Mouse (Mus musculus) neural tube, embryonic 12.5 days (tissue): ENCODE measurements around the gene Atxn2. TPM values are rescaled to one million over a fixed set of nuclear protein-coding genes. Genes with fewer than 3 reads are reported as not detected.

Source experiments
- ATAC-seq: fragments of 200-750 bp; cut with Nextera tagmentation; 2 replicates; pipeline ENCODE4 v1.8.0; 2017; ENCODE audit warnings: low read depth, mild to moderate bottlenecking, moderate TSS enrichment, moderate library complexity; ENCODE audit not compliant: low FRiP score
- H3K27ac ChIP-seq: fragments of 300-500 bp; sonication (generic); 2 replicates; pipeline ENCODE4 v1.5.1; 2016
- H3K27me3 ChIP-seq: fragments of 300-500 bp; sonication (generic); replicated peaks from 2 replicates; pipeline ENCODE4 v1.6.1; 2016; ENCODE audit warnings: mild to moderate bottlenecking
- H3K36me3 ChIP-seq: fragments of 300-500 bp; sonication (generic); 2 replicates; pipeline ENCODE4 v1.6.1; 2016; ENCODE audit warnings: mild to moderate bottlenecking
- H3K4me1 ChIP-seq: fragments of 300-500 bp; sonication (generic); 2 replicates; pipeline ENCODE4 v1.6.1; 2016
- H3K4me2 ChIP-seq: fragments of 300-500 bp; sonication (generic); replicated peaks from 2 replicates; pipeline ENCODE4 v1.6.1; 2016; ENCODE audit warnings: mild to moderate bottlenecking
- H3K4me3 ChIP-seq: fragments of 300-500 bp; sonication (generic); 2 replicates; pipeline ENCODE4 v1.5.1; 2016
- H3K9ac ChIP-seq: fragments of 300-500 bp; sonication (generic); 2 replicates; pipeline ENCODE4 v1.6.1; 2016; ENCODE audit warnings: mild to moderate bottlenecking
- H3K9me3 ChIP-seq: fragments of 300-500 bp; sonication (generic); 2 replicates; pipeline ENCODE4 v1.6.1; 2016; ENCODE audit warnings: mild to moderate bottlenecking
- WGBS: fragments of 180-500 bp; shearing (Covaris S2); methylation state at CpG from one replicate; pipeline ENCODE4 v1.1.7; 2016; 5-methylcytosine and 5-hydroxymethylcytosine counted together
- polyA plus RNA-seq: library from polyadenylated mRNA; unstranded; fragments of >200 nt; fragmentation: Nextera tagmentation; extraction: Ambion mirVana; gene quantifications from 2 replicates; pipeline ENCODE4 v1.2.1, GENCODE M21; 2016

Gene Atxn2
- polyA plus RNA-seq, 1 experiment from 2014 or later = 107 TPM

DNA sequence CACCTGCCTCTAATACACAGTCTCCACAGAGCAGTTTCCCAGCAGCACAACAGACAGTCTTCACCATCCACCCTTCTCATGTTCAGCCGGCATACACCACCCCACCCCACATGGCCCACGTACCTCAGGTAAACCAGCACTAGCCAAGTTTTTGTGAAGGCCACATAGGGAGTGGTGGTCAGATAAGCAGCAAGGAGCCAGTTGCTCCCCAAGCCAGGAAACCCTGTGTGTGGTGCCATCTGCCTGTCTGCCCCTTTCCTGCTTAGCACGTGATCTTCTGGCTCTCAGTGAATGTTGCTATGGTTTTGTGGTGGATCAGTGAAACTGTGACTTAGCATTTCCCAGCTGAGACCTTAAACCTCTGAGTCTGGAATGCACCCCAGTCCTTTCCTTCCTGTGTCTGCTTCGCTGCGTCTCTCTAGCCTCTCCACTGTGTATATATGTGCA is 100.4 kb downstream of the Atxn2 start:
- 94% methylated on average over 5 of the region's 5 CpGs for WGBS
- Histone ChIP-seq H3K36me3 (peaks cover 63% of the 10 kb centered on the region), H3K27ac (no peak overlapping the region)

DNA sequence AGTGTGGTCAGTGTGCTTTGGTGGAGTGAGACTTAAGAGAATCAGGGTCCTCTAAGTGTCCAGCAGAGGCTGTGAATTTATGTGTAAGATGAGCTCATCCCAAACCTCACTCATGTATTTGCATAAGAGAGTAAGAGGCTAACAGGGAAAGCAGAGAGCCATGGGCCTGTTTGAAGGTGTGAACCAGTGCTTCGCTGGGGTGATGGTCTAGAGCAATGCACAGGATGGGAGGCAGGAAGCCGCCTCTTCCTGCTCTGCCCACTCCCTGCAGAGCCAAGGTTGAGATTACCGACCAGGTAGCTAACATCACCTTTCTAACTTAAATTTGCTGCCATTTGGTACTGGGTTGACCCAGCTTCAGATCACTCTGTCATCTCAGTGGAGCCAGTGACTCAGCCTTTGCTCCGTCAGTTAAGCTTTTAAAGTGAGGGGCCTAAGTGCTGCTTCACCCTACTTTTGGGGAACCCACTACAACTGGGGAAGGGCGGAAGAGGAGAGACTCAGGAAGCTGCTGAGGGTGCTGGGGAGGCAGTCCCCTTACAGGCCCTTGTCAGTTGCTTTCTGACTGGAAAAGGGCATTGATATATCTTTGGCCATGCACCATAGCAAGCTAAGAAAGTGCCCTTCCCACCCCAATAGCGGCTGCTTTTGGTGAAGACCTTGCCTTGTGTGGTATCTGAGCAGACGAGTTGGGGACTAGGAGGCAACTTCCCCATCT is 101.5 kb downstream of the Atxn2 start:
- Histone ChIP-seq H3K4me1 (no peaks in the 10 kb centered on the region), H3K27ac (no peak overlapping the region), H3K9me3 (no peaks in the 10 kb centered on the region), H3K9ac (no peak overlapping the region), H3K4me2 (no peak overlapping the region), H3K4me3 (no peak overlapping the region), H3K36me3 (peaks cover 74% of the 10 kb centered on the region), H3K27me3 (no peaks in the 10 kb centered on the region)
- no peak for ATAC-seq
- WGBS = 86% methylated on average over 7 of the region's 7 CpGs

More for the DNA sequence above, 100.4 kb downstream of the Atxn2 start:
- no peaks in the 10 kb centered on the region for H3K27me3 ChIP-seq
- no peak overlapping the region for H3K9ac ChIP-seq
- no peaks in the 10 kb centered on the region for H3K9me3 ChIP-seq
- no peak overlapping the region for H3K4me2 ChIP-seq
- no peak overlapping the region for H3K4me3 ChIP-seq
- no peak for ATAC-seq
- H3K4me1 ChIP-seq = no peaks in the 10 kb centered on the region

DNA sequence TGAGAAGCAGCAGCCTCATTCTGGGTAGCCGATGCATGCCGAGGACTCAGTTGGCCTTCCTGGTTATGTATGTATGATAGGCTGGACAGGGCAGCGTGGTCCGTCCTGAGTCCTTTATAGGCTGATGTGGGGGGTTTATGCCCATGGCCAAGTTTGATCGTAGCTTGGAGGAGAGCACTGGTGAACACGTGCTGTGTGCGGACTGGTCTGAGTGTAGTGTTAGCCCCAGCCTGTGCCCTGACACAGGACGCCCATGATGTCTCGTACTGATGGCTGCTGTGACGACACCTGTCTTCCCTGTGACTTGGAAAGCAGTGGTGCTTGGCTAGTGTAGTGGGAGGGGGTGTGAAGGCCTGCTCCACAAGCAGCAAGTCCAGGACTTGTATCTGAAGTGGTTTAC is 102.6 kb downstream of the Atxn2 start:
- no peak overlapping the region for H3K4me2 ChIP-seq
- no peaks in the 10 kb centered on the region for H3K4me1 ChIP-seq
- H3K36me3 ChIP-seq = peaks cover 85% of the 10 kb centered on the region
- no peaks in the 10 kb centered on the region for H3K27me3 ChIP-seq
- 94% methylated on average over 10 of the region's 10 CpGs for WGBS
- H3K27ac ChIP-seq = no peak overlapping the region
- no peak for ATAC-seq
- no peak overlapping the region for H3K9ac ChIP-seq
- H3K4me3 ChIP-seq = no peak overlapping the region
- no peaks in the 10 kb centered on the region for H3K9me3 ChIP-seq

DNA sequence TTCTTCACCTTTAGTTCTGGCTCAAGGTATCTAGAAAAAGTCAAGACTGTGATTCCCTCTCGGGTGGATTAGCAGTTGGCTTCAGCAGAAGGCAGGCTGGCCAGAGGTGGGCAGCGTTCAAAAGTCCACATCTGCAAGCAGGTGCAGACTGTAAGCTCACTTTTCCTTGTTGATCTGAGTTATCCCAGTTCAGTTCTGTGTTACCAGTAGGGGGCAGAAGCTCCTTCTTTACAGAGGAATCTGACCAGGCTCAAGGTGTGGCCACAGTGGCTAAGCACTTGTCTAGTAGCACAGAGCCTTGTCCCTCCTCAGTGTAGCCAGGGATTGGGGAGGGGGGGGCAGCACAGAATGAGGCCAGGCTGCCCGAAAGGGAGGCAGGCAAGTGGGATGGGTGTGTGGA is 103.9 kb downstream of the Atxn2 start:
- no peak for ATAC-seq
- no peaks in the 10 kb centered on the region for H3K4me1 ChIP-seq
- no peak overlapping the region for H3K27ac ChIP-seq
- no peak overlapping the region for H3K4me2 ChIP-seq
- H3K9ac ChIP-seq = no peak overlapping the region
- H3K36me3 ChIP-seq = peaks cover 92% of the 10 kb centered on the region
- WGBS = 67% methylated on average over 3 of the region's 3 CpGs
- no peaks in the 10 kb centered on the region for H3K27me3 ChIP-seq
- no peaks in the 10 kb centered on the region for H3K9me3 ChIP-seq
- H3K4me3 ChIP-seq = no peak overlapping the region

DNA sequence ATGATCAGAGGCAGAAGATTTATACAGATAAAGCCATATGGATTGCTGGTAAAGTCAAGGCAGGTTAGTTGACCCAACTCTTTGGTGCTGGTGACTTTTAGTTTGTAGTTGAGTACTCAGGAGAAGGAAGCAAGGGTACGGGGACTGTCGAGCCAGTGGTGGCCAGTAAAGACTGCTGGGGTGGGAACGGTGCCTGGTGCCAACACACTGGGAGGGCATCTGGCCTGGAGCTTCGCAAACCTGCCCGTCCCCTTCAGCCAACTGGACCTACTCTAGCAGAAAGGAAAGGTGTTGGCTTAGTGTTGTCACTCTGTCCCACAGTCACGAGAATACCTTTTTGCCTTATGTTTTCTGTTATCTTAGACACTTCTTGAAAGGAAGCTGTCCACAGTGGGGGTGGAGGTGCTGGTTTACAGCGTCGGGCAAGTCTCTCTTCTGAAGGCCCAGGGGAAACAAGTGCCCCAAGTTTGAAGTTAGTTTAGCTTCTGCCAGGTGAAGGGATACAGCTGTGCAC is 104.8 kb downstream of the Atxn2 start:
- Histone ChIP-seq H3K4me1 (no peaks in the 10 kb centered on the region), H3K27me3 (no peaks in the 10 kb centered on the region), H3K4me2 (no peak overlapping the region), H3K36me3 (peaks cover 90% of the 10 kb centered on the region), H3K27ac (no peak overlapping the region), H3K9ac (no peak overlapping the region), H3K9me3 (no peaks in the 10 kb centered on the region), H3K4me3 (no peak overlapping the region)
- WGBS = 94% methylated on average over 8 of the region's 8 CpGs
- ATAC-seq = no peak

DNA sequence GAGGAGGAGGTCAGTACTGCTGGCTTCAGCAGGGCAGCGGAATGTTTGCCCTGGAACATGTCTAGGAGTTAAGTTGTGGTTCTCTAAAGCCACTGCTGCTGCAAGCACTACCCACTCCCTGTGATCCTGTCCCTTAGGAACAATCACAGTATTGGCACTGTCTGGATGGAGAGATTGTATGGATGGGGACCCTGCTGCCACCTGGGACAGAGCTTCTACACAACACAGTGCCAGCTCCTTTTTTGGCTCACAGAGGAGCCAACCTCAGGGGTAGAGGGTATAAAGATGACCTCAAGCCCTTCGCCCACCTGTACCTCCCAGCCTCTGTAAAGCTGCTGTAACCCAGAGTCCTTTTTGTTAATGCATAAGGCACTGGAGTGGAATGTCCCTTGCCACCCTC is 105.5 kb downstream of the Atxn2 start:
- WGBS = 98% methylated on average over 2 of the region's 2 CpGs
- no peak for ATAC-seq
- Histone ChIP-seq H3K27me3 (no peaks in the 10 kb centered on the region), H3K4me2 (no peak overlapping the region), H3K36me3 (peaks cover 85% of the 10 kb centered on the region), H3K4me1 (no peaks in the 10 kb centered on the region), H3K4me3 (no peak overlapping the region), H3K9ac (no peak overlapping the region), H3K27ac (no peak overlapping the region), H3K9me3 (no peaks in the 10 kb centered on the region)

DNA sequence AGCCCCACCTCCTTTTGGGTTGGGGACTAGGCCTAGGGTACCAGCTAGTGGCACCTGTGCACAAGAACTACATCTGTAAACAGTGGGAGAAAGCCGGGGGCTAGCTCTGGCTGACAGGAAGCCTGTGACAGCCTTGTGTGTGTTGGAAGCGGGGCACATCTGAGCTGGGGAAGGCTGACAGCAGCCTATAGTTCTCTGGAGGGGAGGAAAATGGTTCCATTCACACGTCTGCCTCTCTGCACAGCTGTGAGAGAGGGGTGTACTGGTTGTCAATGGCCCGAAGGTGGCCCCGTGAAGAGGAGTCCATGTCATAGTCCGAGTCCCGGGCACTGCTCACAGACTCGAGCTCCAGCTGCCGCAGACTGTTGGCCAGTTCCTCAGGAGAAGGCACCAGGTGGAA is 106.4 kb downstream of the Atxn2 start:
- peaks cover 3% of the 10 kb centered on the region; the same call in 1 of the 2 replicates for H3K4me1 ChIP-seq
- no peak overlapping the region for H3K9ac ChIP-seq
- H3K4me2 ChIP-seq = no peak overlapping the region
- H3K4me3 ChIP-seq = no peak overlapping the region
- H3K36me3 ChIP-seq = peaks cover 75% of the 10 kb centered on the region
- no peaks in the 10 kb centered on the region for H3K27me3 ChIP-seq
- H3K27ac ChIP-seq = no peak overlapping the region
- H3K9me3 ChIP-seq = no peaks in the 10 kb centered on the region
- WGBS = 89% methylated on average over 9 of the region's 9 CpGs
- no peak for ATAC-seq

DNA sequence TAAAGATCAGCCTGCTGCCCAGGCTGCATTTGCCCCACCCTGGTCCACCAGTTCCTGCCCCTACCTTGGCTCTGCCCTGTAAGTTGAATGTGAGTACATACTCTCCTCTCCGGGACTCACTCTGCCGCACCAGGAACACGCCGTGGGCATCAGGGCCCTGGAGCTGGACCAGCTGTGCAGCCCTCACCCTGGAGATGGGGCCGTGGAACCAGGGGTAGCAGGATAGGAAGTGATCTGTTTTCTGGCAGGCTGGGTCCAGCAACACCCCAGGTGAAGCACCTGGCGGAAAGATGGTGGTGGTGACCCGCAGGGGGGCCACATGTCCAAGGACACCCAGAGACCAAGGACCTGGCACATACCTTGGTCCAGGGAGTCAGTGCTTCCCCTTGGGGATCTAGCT is 107.3 kb downstream of the Atxn2 start:
- over 99% methylated on average over 7 of the region's 7 CpGs for WGBS
- H3K9ac ChIP-seq = no peak overlapping the region
- no peaks in the 10 kb centered on the region for H3K9me3 ChIP-seq
- no peak overlapping the region for H3K27ac ChIP-seq
- no peaks in the 10 kb centered on the region for H3K27me3 ChIP-seq
- no peak for ATAC-seq
- peaks cover 72% of the 10 kb centered on the region for H3K36me3 ChIP-seq
- peaks cover 10% of the 10 kb centered on the region for H3K4me1 ChIP-seq
- H3K4me3 ChIP-seq = no peak overlapping the region
- H3K4me2 ChIP-seq = no peak overlapping the region

DNA sequence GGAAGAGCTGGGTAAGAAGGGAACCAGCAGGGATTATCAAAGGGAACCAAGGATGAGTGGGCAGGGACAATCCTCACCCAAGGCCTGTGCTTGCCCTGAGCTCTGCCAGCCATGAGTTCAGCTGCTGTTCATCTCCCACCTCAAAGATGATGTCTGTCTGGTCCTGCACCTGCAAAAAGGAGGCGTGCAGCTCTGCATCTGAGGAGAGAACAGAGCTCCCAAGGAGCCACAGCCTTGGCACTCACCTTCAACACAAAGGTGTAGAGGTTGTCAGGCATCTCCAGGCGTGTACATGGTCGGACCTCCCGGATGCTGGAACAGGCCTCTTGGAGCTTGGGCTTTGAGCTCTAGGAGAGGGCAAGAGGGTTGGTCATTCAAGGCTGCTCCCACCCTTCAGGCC is 107.7 kb downstream of the Atxn2 start:
- H3K9ac ChIP-seq = no peak overlapping the region
- no peak overlapping the region for H3K4me3 ChIP-seq
- H3K27ac ChIP-seq = no peak overlapping the region
- WGBS = 95% methylated on average over 4 of the region's 4 CpGs
- no peak overlapping the region for H3K4me2 ChIP-seq
- no peaks in the 10 kb centered on the region for H3K27me3 ChIP-seq
- no peaks in the 10 kb centered on the region for H3K9me3 ChIP-seq
- peaks cover 15% of the 10 kb centered on the region for H3K4me1 ChIP-seq
- H3K36me3 ChIP-seq = peaks cover 68% of the 10 kb centered on the region
- no peak for ATAC-seq

DNA sequence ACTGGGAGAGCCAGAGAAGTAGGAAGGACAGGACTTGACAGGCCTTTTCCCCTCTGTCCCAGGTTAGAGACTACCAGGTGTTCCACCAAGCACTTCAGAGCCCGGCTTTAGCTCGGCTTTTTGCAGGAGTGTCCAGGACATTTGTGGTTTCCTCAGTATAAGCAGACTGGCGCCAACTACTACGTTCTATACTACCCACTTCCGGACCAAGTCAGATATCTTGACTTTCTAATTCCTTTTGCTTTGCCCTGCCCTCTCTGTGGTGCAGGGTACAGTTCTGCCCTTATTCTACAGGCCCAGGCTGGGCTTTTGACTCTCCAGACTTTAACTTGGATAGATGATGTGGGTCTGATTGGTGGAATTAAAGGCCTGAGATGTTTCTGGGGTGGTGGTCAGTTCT is 108.4 kb downstream of the Atxn2 start:
- peaks cover 65% of the 10 kb centered on the region for H3K36me3 ChIP-seq
- H3K9ac ChIP-seq = no peak overlapping the region

DNA sequence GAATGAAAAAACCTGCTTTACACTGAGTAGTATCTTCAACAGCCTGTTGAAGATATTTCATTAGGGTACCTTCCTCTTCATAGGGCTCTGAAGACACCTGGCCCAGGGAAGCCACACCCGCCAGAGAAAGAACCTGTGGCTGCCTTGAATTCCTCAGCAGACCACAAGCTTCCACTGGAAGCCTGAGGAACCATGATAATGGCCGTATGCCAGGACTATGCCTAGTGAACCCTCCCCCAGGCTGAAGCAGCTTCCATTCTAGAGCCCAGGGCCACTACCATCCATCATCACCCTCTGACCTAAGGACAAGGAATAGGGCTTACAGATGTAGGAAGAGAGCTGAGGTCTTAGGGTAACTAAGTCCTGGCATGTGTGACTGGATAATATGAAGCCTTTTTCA is 109.0 kb downstream of the Atxn2 start:
- Histone ChIP-seq H3K27me3 (no peaks in the 10 kb centered on the region), H3K4me2 (no peak overlapping the region), H3K4me3 (no peak overlapping the region), H3K9ac (no peak overlapping the region), H3K27ac (no peak overlapping the region), H3K36me3 (peaks cover 64% of the 10 kb centered on the region), H3K4me1 (peaks cover 15% of the 10 kb centered on the region), H3K9me3 (no peaks in the 10 kb centered on the region)
- no peak for ATAC-seq
- WGBS = 79% methylated on average over 2 of the region's 2 CpGs

More for the DNA sequence above, 108.4 kb downstream of the Atxn2 start:
- ATAC-seq = no peak
- 97% methylated on average over 5 of the region's 5 CpGs for WGBS
- Histone ChIP-seq H3K4me3 (no peak overlapping the region), H3K4me2 (no peak overlapping the region), H3K9me3 (no peaks in the 10 kb centered on the region), H3K27me3 (no peaks in the 10 kb centered on the region), H3K4me1 (peaks cover 15% of the 10 kb centered on the region), H3K27ac (no peak overlapping the region)

DNA sequence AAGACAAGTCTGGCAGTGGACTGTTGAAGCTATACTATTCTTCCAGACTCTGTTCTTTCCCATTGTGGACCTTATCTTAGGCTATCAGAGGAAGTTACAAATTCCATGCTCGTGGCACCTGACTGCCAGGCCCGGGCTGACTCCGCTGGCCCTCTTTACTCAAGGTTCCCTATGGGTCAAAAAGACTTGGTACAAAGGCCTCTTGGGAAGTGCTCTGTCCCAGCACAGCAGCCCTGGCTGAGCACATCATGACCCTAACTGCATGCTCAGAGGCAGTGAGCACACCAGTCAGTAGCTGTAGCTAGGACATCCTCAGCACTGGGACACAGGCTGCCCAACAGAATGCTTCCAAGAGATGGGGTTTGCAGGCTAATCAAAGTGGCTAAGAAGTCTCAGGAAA is 109.5 kb downstream of the Atxn2 start:
- Histone ChIP-seq H3K36me3 (peaks cover 59% of the 10 kb centered on the region), H3K9ac (no peak overlapping the region), H3K4me3 (no peak overlapping the region), H3K27ac (no peak overlapping the region), H3K27me3 (no peaks in the 10 kb centered on the region), H3K4me2 (no peak overlapping the region), H3K4me1 (peaks cover 15% of the 10 kb centered on the region), H3K9me3 (no peaks in the 10 kb centered on the region)
- ATAC-seq = no peak
- 92% methylated on average over 3 of the region's 3 CpGs for WGBS

DNA sequence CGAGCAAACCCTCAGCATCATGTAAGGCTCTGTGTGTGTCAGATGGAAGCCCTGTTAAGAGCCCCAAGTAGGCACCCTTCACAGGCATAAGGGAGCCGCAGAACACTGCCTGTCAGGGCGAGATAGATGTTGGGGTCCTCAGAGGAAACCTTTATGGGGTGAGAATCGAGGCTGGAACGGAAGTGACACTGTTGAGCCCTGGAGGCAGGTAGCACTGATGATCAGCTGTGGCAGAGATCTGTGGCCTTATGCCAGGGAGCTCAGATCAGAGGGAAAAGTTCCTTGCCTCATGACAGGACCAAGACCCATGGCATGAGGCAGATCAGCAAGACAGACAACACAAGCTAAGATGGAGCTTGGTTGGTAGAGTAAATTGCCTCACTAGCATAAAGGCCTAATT is 110.0 kb downstream of the Atxn2 start:
- Histone ChIP-seq H3K27me3 (no peaks in the 10 kb centered on the region), H3K27ac (no peak overlapping the region), H3K4me2 (no peak overlapping the region), H3K4me3 (no peak overlapping the region), H3K9ac (no peak overlapping the region), H3K36me3 (peaks cover 54% of the 10 kb centered on the region), H3K4me1 (peaks cover 15% of the 10 kb centered on the region), H3K9me3 (no peaks in the 10 kb centered on the region)
- WGBS = 83% methylated on average over 5 of the region's 5 CpGs
- no peak for ATAC-seq
